Mouse (Mus musculus) heart, embryonic 14.5 days (tissue): ENCODE measurements around the gene Kpnb1. TPM values are rescaled to one million over a fixed set of nuclear protein-coding genes. Genes with fewer than 3 reads are reported as not detected.

Experiments
- ATAC-seq: fragments of 200-750 bp; cut with Nextera tagmentation; 2 replicates; pipeline ENCODE4 v1.8.0; 2017; ENCODE audit warnings: low read depth, moderate TSS enrichment; ENCODE audit not compliant: insufficient number of reproducible peaks, insufficient read depth, low FRiP score
- H3K27ac ChIP-seq, 2 experiments: fragments of 200-500 bp in 1 of 2; fragments of 300-500 bp in 1 of 2; sonication (generic) in 1 of 2; replicated peaks in 1 of 2; 2 replicates each; pipeline ENCODE4 v1.5.1; 2012 to 2014; ENCODE audit warnings: low read depth in 2 of 2, low read length in 2 of 2, control low read depth in 1 of 2, mild to moderate bottlenecking in 1 of 2, mixed read lengths in 1 of 2; ENCODE audit not compliant: control insufficient read depth in 1 of 2, insufficient read depth in 1 of 2
- H3K27me3 ChIP-seq: fragments of 300-500 bp; sonication (generic); 2 replicates; pipeline ENCODE4 v1.6.1; 2014; ENCODE audit warnings: mild to moderate bottlenecking, low read length, control low read depth; ENCODE audit not compliant: control insufficient read depth, insufficient read depth
- H3K36me3 ChIP-seq: fragments of 300-500 bp; sonication (generic); 2 replicates; pipeline ENCODE4 v1.6.1; 2014; ENCODE audit warnings: mild to moderate bottlenecking, control low read depth, low read length, mixed read lengths; ENCODE audit not compliant: control insufficient read depth, insufficient read depth
- H3K4me1 ChIP-seq, 2 experiments: fragments of 200-500 bp in 1 of 2; fragments of 300-500 bp in 1 of 2; sonication (generic) in 1 of 2; 2 replicates each; pipeline ENCODE4 v1.6.1; 2012 to 2014; ENCODE audit warnings: low read length in 2 of 2, control low read depth in 1 of 2, mixed read lengths in 1 of 2; ENCODE audit not compliant: control insufficient read depth in 2 of 2, insufficient read depth in 2 of 2
- H3K4me2 ChIP-seq: fragments of 300-500 bp; sonication (generic); 2 replicates; pipeline ENCODE4 v1.6.1; 2014; ENCODE audit warnings: mild to moderate bottlenecking, low read length
- H3K4me3 ChIP-seq, 2 experiments: fragments of 200-500 bp in 1 of 2; fragments of 300-500 bp in 1 of 2; sonication (generic) in 1 of 2; 2 replicates each; pipeline ENCODE4 v1.5.1; 2012 to 2014; ENCODE audit warnings: low read length in 2 of 2, mild to moderate bottlenecking in 2 of 2, control low read depth in 1 of 2, low read depth in 1 of 2, moderate library complexity in 1 of 2; ENCODE audit not compliant: control insufficient read depth in 1 of 2, insufficient read depth in 1 of 2
- H3K9ac ChIP-seq: fragments of 300-500 bp; sonication (generic); 2 replicates; pipeline ENCODE4 v1.6.1; 2014; ENCODE audit warnings: mild to moderate bottlenecking, low read length
- H3K9me3 ChIP-seq: fragments of 300-500 bp; sonication (generic); 2 replicates; pipeline ENCODE4 v1.6.1; 2016; ENCODE audit warnings: low read length, control low read depth; ENCODE audit not compliant: control insufficient read depth
- WGBS: fragments of 180-500 bp; shearing (Covaris S2); extraction: QIAGEN DNeasy Blood & Tissue Kit; methylation state at CpG from one replicate; pipeline ENCODE4 v1.1.7; 2014; 5-methylcytosine and 5-hydroxymethylcytosine counted together
- polyA plus RNA-seq: library from polyadenylated mRNA; unstranded; fragments of >200 nt; fragmentation: Nextera tagmentation; extraction: Ambion mirVana; gene quantifications from 2 replicates; pipeline ENCODE4 v1.2.1, GENCODE M21; 2014

Gene Kpnb1
- polyA plus RNA-seq, 1 experiment from 2014 or later = 38.8 TPM

DNA sequence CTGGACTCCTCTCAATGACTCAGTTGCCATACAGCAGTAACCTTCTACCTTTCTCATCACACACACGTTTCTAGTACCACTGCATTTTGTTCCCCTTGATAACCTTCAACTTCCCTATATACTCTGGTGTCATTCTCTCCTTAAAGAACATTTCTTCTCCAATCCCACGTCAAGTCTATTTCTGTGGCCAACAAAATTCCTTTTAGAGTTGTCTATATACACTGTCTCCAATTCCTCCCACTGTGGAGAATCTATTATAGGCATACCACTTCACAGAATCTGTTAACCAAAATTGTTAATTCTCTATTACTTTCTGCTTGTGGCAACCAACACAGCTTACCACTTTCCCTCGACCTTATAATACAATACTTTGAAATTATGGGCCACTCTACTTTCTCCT is 32.5 kb upstream of the Kpnb1 start:
- WGBS = 61% methylated on average over 3 of the region's 3 CpGs
- Histone ChIP-seq H3K27ac (0 out of 4 replicates have a peak overlapping the region, but pooled peaks have one; percentile 1 to 5), H3K9me3 (no peaks in the 10 kb centered on the region), H3K4me1 (peaks cover 2 to 11% of the 10 kb centered on the region in 2 experiments; a peak in 1 of 4 replicates), H3K4me2 (no peak overlapping the region), H3K27me3 (no peaks in the 10 kb centered on the region), H3K4me3 (no peak overlapping the region), H3K36me3 (peaks cover 96% of the 10 kb centered on the region), H3K9ac (no peak overlapping the region)
- ATAC-seq = no peak

- ATAC-seq = no peak
- peaks cover 98% of the 10 kb centered on the region for H3K36me3 ChIP-seq
- 93% methylated on average over 5 of the region's 5 CpGs for WGBS
Measured at GRCm38 (mm10) chr11:97214411-97214810, 26.7 kb upstream of the Kpnb1 start.

GRCm38 (mm10) chr11:97210728-97211400 is 23.2 kb upstream of the Kpnb1 start:
- no peak overlapping the region for H3K4me3 ChIP-seq
- H3K9ac ChIP-seq = no peak overlapping the region
- 90% methylated on average over 9 of the region's 9 CpGs for WGBS
- H3K36me3 ChIP-seq = peaks cover 96% of the 10 kb centered on the region
- H3K9me3 ChIP-seq = no peaks in the 10 kb centered on the region
- ATAC-seq = no peak
- H3K4me2 ChIP-seq = no peak overlapping the region
- H3K27me3 ChIP-seq = no peaks in the 10 kb centered on the region
- H3K27ac ChIP-seq = no peak overlapping the region
- peaks cover 0 to 2% of the 10 kb centered on the region in 2 experiments; a peak in 2 of 4 replicates for H3K4me1 ChIP-seq

More at GRCm38 (mm10) chr11:97214411-97214810, 26.7 kb upstream of the Kpnb1 start:
- Histone ChIP-seq H3K4me1 (no peaks in the 10 kb centered on the region), H3K4me2 (no peak overlapping the region), H3K4me3 (no peak overlapping the region), H3K9ac (no peak overlapping the region), H3K9me3 (no peaks in the 10 kb centered on the region), H3K27me3 (no peaks in the 10 kb centered on the region), H3K27ac (no peak overlapping the region)

GRCm38 (mm10) chr11:97207011-97207422 is 19.3 kb upstream of the Kpnb1 start:
- Histone ChIP-seq H3K9ac (no peak overlapping the region), H3K4me3 (no peak overlapping the region), H3K9me3 (no peaks in the 10 kb centered on the region), H3K4me1 (peaks cover 0 to 2% of the 10 kb centered on the region in 2 experiments; a peak in 2 of 4 replicates), H3K27me3 (no peaks in the 10 kb centered on the region), H3K27ac (peak overlapping the region in 1 of 2 experiments; percentile 24; a peak in 1 of 4 replicates), H3K36me3 (peaks cover 63% of the 10 kb centered on the region), H3K4me2 (no peak overlapping the region)
- no peak; the same call in 1 of the 2 replicates for ATAC-seq
- 34% methylated on average over 8 of the region's 8 CpGs for WGBS

DNA sequence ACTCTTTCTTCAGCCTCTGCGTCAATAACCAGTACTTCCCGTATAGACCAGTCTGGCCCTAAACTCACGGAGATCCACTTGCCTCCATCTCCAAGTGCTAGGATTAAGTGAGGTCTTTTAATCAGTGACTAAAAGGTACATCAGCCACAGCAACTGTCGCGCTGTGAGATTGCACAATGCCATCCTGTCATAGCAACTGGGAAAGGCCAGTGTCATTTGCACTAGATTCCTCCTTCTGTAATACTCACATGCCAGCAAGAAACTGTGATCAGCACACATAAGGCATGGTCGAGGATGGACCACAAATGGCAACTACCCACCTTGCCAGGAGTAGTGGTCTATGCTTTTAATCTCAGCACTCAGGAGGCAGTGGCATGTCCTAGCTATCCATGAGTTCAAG is 11.8 kb upstream of the Kpnb1 start:
- H3K27ac ChIP-seq = no peak overlapping the region
- WGBS = 84% methylated on average over 6 of the region's 6 CpGs
- no peak overlapping the region for H3K4me2 ChIP-seq
- H3K4me3 ChIP-seq = no peak overlapping the region
- no peak overlapping the region for H3K9ac ChIP-seq
- peaks cover 2% of the 10 kb centered on the region; the same call in 1 of the 2 replicates for H3K9me3 ChIP-seq
- ATAC-seq = no peak
- peaks cover 0 to 2% of the 10 kb centered on the region in 2 experiments; a peak in 1 of 4 replicates for H3K4me1 ChIP-seq
- no peaks in the 10 kb centered on the region for H3K27me3 ChIP-seq
- H3K36me3 ChIP-seq = no peaks in the 10 kb centered on the region

DNA sequence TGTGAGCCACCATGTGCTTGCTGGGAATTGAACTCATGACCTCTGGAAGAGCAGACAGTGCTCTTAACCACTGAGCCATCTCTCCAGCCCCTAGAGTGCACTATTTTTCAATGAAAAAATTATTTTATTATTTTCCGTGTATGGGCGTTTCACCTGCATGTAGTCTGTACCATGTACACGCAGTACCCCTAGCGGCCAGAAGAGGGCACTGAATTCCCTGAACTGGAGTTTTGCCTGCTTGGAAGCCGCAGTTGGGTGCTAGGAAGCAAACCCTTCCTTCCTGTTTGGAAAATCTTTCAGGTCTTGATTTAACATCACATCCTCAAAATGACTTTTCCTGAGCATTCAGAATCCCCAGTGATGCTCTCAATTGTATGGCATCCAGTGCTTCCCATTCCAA is 10.9 kb upstream of the Kpnb1 start:
- Histone ChIP-seq H3K4me1 (peaks cover 0 to 2% of the 10 kb centered on the region in 2 experiments; a peak in 1 of 4 replicates), H3K36me3 (no peaks in the 10 kb centered on the region), H3K27ac (no peak overlapping the region), H3K4me3 (no peak overlapping the region), H3K9ac (no peak overlapping the region), H3K9me3 (peaks cover 2% of the 10 kb centered on the region; the same call in 1 of the 2 replicates), H3K27me3 (no peaks in the 10 kb centered on the region), H3K4me2 (no peak overlapping the region)
- 20% methylated on average over 5 of the region's 5 CpGs for WGBS
- no peak for ATAC-seq

- Histone ChIP-seq H3K27ac (no peak overlapping the region), H3K9ac (no peak overlapping the region), H3K4me3 (no peak overlapping the region), H3K4me1 (peaks cover 0 to 2% of the 10 kb centered on the region in 2 experiments; a peak in 1 of 4 replicates), H3K36me3 (no peaks in the 10 kb centered on the region), H3K4me2 (no peak overlapping the region), H3K27me3 (no peaks in the 10 kb centered on the region), H3K9me3 (peaks cover 2% of the 10 kb centered on the region; the same call in 1 of the 2 replicates)
- 78% methylated on average over 8 of the region's 8 CpGs for WGBS
- no peak for ATAC-seq
Measured at GRCm38 (mm10) chr11:97197021-97197420, 9.3 kb upstream of the Kpnb1 start.
